Mouse (Mus musculus): ENCODE measurements around the gene Gm14391. TPM values are rescaled to one million over a fixed set of nuclear protein-coding genes. Genes with fewer than 3 reads are reported as not detected.
"Not testable (repeated sequence)": the region's sequence is repeated elsewhere in the genome, so short reads cannot be mapped to it uniquely, and the experiment has no call there.

Gm14391 gene
- 10 to 100 TPM; 49.1 to 69.6 TPM for total RNA-seq (2021)
- long read RNA-seq, experiment 1, transcript Gm14391-202 (4 exons, 965 nt), result major isoform, 13 of 22 reads
- long read RNA-seq, experiment 1, partial matches to known transcripts, result 1 of 22 reads
- long read RNA-seq, experiment 1, other reads (novel, unspliced or antisense), result 4 of 22 reads
- long read RNA-seq, experiment 2, partial matches to known transcripts, result 2 of 9 reads
- long read RNA-seq, experiment 2, other reads (novel, unspliced or antisense), result 1 of 9 reads

- DNase-seq, result not testable (repeated sequence)
These were observed at the start of gene Gm14391 for GRCm38 (mm10) chr2:175206732-175207131. Gene Gm14391, minus strand, starts transcription at chr2:175206917.

GRCm38 (mm10) chr2:175179008-175179407, 27.7 kb downstream of the Gm14391 start:
- not testable (repeated sequence) for DNase-seq

GRCm38 (mm10) chr2:175176312-175176711, 30.4 kb downstream of the Gm14391 start:
- no peak for DNase-seq

GRCm38 (mm10) chr2:175175401-175176180, 31.1 kb downstream of the Gm14391 start, which contains the start of gene Gm14443:
Gene Gm14443, minus strand, starts transcription at chr2:175175871.
- peak in 1 of 2 experiments; percentile 5 for DNase-seq

GRCm38 (mm10) chr2:175174058-175174457, 32.7 kb downstream of the Gm14391 start:
- not testable (repeated sequence) for DNase-seq

GRCm38 (mm10) chr2:175172906-175173595, 33.7 kb downstream of the Gm14391 start:
- not testable (repeated sequence) for DNase-seq

GRCm38 (mm10) chr2:175172123-175172522, 34.6 kb downstream of the Gm14391 start:
- no peak for DNase-seq

- DNase-seq, result not testable (repeated sequence)
These were observed 39.8 kb downstream of the Gm14391 start for GRCm38 (mm10) chr2:175166870-175167269.

GRCm38 (mm10) chr2:175165110-175165509, 41.6 kb downstream of the Gm14391 start:
- DNase-seq, result not testable (repeated sequence)

GRCm38 (mm10) chr2:175161438-175161837, 45.3 kb downstream of the Gm14391 start:
- DNase-seq, result not testable (repeated sequence)

- no peak for DNase-seq
These were observed 48.1 kb downstream of the Gm14391 start for GRCm38 (mm10) chr2:175158642-175159041.

GRCm38 (mm10) chr2:175156696-175157095, 50.0 kb downstream of the Gm14391 start:
- DNase-seq, result no peak

GRCm38 (mm10) chr2:175141993-175142295, 64.8 kb downstream of the Gm14391 start, which contains the start of gene Gm14399:
Gene Gm14399, minus strand, starts transcription at chr2:175142012.
- DNase-seq, result not testable (repeated sequence)

GRCm38 (mm10) chr2:175141118-175141992, 65.4 kb downstream of the Gm14391 start:
- DNase-seq, result peak; percentile 35 to 54

Other genes starting within 250 kb of the Gm14391 start
- gene Gm14444, start 196.7 kb downstream of the Gm14391 start, total RNA-seq (2021), result under 1 TPM; 0.40 to 0.46 TPM
- gene Gm14393, start 139.1 kb downstream of the Gm14391 start, total RNA-seq (2021), result 1 to 10 TPM; 1.4 to 1.6 TPM
- 10 to 100 TPM; 13.8 to 23.0 TPM for gene Gm14399, start 64.9 kb downstream of the Gm14391 start, total RNA-seq (2021)
- 1 to 10 TPM; 1.7 to 2.3 TPM for gene Gm14443, start 31.0 kb downstream of the Gm14391 start, total RNA-seq (2021)
- 10 to 100 TPM; 11.9 to 15.7 TPM for gene Gm14440, start 68.2 kb upstream of the Gm14391 start, total RNA-seq (2021)
- gene Gm4631, start 131.3 kb upstream of the Gm14391 start, total RNA-seq (2021), result 10 to 100 TPM; 34.2 to 48.6 TPM
- 1 to 10 TPM; 6.5 to 7.6 TPM for gene Zfp968, start 165.5 kb upstream of the Gm14391 start, total RNA-seq (2021)
- gene Gm4724, start 228.9 kb upstream of the Gm14391 start, total RNA-seq (2021), result 1 to 10 TPM; 5.6 to 7.7 TPM

Data from adrenal gland, postnatal 36 days (tissue).